Mouse (Mus musculus): ENCODE results near the gene Klhl40.

The Klhl40 gene

DNA sequence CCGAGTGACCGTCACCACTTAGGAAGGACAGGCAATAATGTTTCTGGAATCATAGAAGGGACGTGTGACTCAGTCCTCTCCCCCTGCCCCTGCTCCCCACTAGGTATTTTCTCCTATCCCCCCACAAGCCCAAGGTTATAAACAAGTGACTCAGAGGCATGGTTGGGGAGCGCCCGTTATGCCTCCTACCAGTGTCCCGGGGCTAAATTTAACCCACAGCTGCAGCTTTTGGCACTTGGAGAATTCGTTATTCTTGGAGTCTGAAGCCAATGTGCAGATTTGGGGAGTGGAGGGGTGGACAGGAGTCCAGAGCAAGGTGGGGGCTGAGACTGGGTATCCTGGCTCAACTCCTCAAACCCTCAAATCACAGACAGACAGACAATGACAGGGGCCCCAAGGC, 896 bp upstream of the Klhl40 start:
- in situ Hi-C loops (cut with MboI, MseI), result loop anchor here in 1 of 2 experiments (25.0 kb wide), 1 partner anchor 836 kb away; no protein-coding TSS in a partner anchor

DNA sequence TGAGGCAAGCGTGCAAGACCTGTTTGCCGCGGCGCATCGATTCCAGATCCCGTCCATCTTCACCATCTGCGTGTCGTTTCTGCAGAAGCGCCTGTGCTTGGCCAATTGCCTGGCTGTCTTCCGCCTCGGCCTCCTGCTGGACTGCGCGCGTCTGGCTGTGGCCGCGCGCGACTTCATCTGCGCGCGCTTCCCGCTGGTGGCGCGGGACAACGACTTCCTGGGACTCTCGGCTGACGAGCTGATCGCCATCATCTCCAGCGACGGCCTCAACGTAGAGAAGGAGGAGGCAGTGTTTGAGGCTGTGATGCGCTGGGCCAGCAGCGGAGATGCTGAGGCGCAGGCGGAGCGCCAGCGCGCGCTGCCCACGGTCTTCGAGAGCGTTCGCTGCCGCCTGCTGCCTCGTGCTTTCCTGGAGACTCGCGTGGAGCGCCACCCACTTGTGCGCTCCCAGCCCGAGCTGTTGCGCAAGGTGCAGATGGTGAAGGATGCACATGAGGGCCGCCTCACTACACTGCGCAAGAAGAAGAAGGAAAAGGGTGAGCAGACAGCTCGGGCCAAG, 738 bp downstream of the Klhl40 start:
- in situ Hi-C loops (cut with MboI, MseI), result loop anchor here in 1 of 2 experiments (25.0 kb wide), 1 partner anchor 834 kb away; no protein-coding TSS in a partner anchor

DNA sequence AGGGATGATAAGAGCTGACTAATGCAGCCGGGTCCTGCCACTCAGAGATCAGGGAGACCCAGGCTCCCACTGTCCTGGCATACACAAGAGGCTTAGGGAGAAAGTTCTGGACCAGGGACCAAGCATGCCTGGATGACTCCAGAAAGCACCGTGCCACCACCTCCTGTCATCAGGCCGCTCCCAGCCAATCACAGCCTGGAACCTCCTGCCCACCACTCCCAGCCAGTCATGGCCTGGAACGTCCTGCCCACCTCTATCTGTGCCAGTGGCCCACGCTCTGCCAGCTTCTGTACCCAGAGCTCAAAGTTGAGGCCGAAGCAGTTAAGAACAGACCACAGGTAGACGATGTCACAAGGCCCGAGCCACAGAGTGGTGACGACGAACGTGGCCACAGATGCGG, 7.4 kb downstream of the Klhl40 start:
- in situ Hi-C loops (cut with MboI, MseI), result loop anchor here in 1 of 2 experiments (5.0 to 25.0 kb wide), 2 partner anchors 38 to 828 kb away; no protein-coding TSS in a partner anchor

DNA sequence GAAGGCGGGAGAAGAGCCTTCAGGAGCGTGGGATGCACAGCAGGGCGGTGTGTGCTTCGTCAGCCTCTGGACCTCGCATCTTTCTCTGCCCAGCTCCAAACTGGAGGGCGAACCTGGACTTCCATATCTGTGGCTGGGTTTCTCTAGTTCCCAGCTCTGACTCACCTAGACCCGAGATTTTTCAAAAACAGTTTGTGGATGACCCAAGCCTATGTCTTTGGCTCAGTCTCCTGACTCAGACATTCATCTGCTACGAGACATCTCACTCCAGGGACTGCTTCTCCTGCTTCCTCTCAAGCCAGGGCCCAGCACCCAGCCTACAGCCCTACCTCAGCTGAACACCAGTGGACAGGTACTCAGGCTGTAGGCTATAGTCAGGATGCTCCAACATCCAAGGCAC, 7.9 kb downstream of the Klhl40 start:
- in situ Hi-C loops (cut with MboI, MseI), result loop anchor here in 1 of 2 experiments (25.0 kb wide), 1 partner anchor 827 kb away; no protein-coding TSS in a partner anchor

DNA sequence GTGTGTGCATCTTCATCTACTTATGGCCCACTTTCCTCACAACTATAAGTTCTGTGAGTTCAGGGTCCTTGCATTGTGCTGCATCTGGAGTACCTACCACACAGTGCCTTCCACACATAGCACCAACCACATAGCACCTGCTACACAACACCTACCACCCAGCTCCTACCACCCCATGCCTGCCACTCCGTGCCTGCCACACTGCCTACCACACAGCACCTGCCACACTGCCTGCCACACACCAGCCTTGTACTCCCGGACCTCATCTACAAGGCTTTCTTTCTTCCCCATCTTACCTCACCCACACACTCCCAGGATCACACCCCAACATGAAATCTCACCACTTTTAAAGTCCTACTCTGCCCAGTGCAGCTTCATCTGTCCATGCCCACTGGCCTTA, 9.0 kb downstream of the Klhl40 start:
- in situ Hi-C loops (cut with MboI, MseI), result loop anchor here in 1 of 2 experiments (25.0 kb wide), 1 partner anchor 826 kb away; no protein-coding TSS in a partner anchor

DNA sequence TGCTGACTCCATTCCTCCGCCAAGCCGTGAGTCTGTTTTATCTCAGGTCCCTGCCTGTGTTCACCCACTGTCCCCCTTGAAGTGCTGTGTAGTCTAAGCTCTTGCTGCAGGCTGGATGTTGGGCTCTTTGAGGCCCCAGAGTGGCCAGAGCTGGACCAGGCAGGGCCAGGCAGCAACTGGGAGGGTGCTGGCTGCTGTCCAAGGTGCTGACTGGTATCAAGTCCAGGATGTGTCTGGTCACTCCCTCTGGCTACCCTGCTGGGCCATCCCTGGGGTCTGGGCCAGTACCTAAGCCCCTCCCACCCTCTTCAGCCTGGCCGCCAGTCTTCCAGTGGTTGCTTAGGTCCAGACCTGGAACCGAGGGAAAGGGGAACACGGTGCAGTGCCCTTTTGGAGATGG, 13.8 kb downstream of the Klhl40 start:
- in situ Hi-C loops (cut with MboI, MseI), result loop anchor here in 1 of 2 experiments (25.0 kb wide), 1 partner anchor 821 kb away; no protein-coding TSS in a partner anchor

DNA sequence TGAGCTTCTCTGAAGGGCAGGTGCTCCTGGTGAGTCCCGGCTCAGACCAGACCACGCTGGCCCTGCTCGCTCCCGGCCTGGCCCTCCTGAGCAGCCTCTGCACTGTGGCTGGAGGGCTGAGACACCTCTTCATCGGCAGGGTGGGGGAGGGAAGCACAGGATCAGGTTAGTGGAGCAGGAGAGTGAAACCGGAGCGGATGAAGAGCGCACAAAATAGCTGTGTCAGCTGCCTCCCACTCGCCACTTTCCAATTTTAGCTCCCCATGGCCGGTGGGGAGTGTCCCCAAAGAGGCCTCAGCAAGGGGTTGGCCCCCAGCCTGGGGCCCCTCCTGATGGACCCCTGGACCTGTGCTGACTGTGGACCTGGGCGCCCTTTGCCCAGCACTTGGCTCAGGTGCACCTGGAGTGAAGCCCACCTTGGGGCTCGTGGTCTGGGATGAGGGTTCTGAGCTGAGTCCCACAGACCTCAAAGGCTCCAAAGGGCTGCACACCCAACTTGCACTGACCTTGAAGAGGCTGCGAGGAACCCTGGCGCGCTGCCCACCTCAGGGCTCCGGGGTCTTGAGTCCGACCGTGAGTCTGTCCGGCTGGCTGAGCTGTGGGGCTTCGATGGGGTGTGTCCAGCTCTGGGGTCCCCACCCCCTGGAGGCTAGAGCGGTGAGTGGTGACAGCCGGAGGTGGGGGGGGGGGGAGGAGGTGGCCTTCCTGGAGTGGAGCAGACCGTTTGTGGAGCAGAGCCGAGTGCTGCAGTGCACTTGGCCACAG, 14.5 kb downstream of the Klhl40 start, which contains the start of gene Hhatl:
Gene Hhatl (minus strand): TSS at position 751 of the 765 bp plus-strand sequence.
- in situ Hi-C loops (cut with MboI, MseI), result loop anchor here in 1 of 2 experiments (25.0 kb wide), 1 partner anchor 820 kb away; no protein-coding TSS in a partner anchor

DNA sequence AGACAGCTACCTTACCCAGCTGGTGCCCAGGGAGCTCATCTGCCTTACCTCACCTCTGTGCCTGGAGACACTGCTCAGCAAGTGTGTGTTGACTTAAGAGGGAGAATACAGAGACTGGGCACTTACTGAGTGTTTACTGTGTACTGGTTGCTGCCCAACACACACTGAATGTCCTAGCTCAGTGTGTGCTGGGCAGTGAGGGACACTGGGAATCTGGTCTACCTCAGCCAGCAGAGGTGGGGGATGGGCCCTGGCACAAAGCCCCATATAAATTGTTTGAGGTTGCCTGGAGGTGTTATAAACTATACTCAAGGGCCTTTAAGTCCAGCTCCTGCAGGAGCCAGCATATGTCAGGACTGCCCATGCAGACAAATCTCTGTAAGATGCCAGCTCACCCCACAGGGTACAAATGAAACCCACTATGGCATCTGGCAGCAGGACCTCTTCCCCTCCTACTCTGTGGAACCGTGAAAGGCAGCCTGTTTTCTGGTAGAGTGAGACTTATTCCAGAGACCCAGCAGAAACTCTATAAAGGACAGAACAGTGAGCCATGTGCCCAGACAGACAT, 17.6 kb downstream of the Klhl40 start:
- in situ Hi-C loops (cut with MboI, MseI), result loop anchor here in 1 of 2 experiments (25.0 kb wide), 1 partner anchor 817 kb away; no protein-coding TSS in a partner anchor

DNA sequence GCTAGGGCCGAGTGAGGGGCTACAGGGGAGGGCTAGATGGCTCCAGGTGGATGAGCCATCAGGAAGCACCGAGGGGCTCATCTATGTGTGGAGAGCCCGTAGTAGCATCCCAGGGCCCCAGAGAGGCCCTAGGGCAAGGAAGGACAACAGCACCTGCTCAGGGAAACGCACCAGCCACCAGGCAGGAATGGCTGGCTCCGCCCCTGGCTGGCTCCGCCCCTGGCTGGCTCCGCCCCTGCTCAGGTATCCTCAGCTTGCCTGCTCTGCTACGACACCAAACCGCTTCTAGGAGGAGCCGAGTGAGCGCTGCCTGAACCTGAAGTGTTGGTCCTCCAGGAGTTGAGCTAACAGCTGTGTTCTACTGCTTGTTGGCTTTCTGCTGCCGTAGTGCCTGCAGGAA, 20.3 kb downstream of the Klhl40 start:
- in situ Hi-C loops (cut with MboI, MseI), result loop anchor here in 1 of 2 experiments (25.0 kb wide), 1 partner anchor 815 kb away; no protein-coding TSS in a partner anchor

DNA sequence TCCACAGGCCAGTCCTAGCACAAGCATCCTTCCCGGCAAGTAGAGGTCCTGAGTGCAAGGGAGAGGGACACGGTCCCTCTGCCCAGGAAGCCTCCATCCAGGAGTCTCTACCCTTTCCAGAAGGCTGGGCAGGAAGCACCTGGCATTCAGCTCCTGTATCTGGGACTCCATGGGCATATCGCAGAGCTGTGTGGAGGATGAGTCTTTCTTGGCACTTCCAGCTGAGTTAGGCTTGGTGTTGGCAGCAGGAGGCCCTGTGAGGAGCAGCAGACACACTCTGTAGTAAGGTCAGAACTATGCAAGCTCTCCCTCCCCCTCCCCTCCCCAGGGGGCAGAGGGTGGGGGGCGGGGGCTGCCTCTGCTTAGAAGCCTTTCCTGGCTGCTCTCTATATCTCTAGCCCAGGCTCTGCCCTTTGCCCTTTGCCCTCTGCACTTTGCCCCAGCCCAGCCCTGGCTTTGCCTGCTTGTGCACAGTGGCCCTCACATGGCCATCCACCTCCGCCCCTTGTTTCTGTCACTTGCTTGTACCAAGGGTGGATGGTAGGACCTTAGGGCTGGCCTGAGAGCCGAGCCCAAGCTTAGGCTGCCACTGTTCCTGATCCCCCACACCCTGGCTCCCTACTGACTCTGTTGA, 21.6 kb downstream of the Klhl40 start:
- in situ Hi-C loops (cut with MboI, MseI), result loop anchor here in 1 of 2 experiments (25.0 kb wide), 1 partner anchor 813 kb away; no protein-coding TSS in a partner anchor

DNA sequence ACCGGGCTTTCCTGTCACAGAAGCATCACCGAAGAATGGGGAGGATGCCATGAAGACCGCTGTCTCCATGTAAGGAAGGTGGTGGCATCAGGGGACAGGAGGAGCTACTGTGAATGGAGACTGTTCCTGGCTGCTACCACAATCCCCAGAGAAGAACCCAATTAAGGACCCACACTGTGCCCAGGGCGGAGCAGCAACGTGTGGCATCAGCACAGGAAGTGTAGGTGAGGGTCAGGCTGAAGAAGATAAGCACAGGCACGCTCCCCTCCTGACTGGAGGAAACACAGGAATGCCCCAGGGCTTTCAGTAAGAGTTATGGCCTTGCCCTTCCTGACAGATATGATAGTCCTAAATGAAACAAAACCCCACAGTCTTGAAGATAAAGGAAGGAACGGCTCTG, 25.3 kb downstream of the Klhl40 start:
- in situ Hi-C loops (cut with MboI, MseI), result no loop called here

DNA sequence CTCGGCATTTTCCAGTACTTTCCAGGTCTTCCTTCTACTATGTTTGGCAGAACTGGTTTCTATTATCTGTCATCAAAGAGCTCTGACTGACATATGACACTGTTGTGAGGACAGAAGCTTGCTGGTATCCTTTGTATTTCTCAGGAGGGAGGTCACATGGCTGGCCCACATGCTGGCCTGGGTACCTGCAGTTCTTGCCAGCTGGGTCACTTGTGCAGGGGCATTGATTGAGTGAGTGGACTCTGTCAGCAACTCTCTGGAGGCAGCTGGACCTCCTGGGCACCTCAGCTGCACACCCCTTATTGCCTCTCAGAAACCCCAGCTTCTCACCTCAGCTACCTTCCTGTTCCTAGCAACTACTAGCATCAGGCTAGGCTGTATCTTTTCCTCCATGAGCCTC, 30.1 kb downstream of the Klhl40 start:
- in situ Hi-C loops (cut with MboI, MseI), result no loop called here

DNA sequence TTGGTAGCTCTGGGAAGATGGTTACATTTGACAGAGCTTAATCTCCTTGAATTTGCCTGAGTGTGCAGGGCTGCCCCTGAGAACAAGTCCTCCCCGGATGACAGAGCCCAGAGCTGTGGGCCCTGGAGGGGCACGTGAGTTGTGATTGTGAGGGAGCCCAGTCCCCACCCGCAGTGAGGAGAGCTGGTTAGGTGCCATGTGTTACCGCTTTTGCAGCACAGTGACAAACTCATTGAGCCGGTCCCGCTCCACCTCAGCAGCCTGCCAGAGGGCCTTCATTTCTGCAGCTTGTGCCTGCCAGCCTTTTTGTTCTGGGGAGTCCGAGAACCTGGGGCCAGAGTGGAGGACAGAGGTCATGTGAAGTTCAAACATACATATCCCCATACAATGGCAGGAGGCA, 30.5 kb downstream of the Klhl40 start:
- in situ Hi-C loops (cut with MboI, MseI), result no loop called here

DNA sequence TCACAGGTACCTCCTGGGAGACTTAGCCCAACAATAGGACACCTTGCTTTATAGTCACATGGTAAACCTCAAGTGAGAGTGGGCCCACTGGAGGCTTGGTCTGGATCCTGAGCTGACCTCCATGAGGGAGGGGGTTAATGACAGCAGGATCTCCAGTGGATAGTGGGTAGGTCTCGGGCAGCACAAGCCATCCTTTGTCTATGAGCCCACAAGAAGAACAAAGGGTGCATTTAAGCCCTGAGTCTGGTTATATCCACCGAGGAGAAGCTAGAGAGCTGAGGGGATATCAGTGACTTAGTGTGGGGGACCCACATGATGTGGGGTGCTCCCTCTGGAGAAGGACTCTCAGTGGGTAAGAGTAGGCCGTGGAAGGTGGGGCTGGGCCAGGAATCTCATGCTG, 31.1 kb downstream of the Klhl40 start:
- in situ Hi-C loops (cut with MboI, MseI), result no loop called here

DNA sequence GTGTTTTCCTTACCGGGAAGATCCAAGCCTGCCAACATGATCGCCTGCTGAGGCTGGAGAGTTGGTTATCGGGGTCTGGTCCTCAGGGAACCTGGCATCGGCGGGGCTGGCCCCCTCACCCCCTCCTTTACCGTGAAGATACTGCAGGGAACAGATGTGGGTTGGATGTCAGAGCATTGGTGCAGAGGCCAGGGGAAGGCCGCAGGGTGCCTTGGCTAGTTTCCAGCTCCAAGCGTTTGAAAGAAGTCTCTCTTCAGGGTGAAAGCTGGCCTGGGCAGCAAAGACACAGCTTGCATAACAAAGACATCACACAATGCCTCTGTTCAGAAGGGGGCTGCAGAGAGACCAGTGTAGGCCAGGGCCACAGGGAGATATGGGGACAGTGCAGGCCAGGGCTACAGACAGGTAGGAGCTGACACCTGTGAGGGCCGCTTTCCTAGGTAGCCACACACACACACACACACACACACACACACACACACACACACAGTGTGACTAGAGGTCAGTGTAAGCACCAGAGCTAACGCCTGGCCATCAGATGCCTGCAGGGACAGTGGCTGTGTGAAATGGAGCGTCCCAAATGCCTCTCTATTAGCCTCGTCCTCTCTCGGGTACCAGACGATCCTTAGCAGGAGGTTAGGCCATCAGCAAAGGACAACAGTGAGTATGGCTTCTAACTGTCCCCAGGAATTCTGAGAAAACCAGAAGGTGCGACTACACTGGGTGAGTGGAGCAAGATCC, 32.8 kb downstream of the Klhl40 start:
- in situ Hi-C loops (cut with MboI, MseI), result no loop called here

DNA sequence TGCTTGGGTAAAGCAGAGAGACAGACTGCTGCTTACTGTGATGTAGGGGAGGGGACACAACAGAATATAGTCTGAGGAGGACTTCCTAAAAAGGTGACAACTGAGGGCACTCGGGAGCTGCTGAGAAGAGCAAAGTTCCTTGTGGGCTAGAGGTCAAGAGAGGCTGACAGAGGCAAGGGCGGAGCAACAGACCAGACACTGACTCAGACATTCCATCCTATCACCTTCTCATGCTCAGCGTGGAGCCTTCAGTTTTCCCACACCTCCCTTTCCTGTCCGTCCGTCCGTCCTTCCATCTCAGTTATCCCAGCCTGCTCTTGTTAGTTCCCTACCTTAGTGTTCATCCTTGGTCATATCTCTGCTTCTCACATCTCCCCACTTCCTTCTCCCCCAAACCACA, 37.8 kb downstream of the Klhl40 start:
- in situ Hi-C loops (cut with MboI, MseI), result no loop called here

DNA sequence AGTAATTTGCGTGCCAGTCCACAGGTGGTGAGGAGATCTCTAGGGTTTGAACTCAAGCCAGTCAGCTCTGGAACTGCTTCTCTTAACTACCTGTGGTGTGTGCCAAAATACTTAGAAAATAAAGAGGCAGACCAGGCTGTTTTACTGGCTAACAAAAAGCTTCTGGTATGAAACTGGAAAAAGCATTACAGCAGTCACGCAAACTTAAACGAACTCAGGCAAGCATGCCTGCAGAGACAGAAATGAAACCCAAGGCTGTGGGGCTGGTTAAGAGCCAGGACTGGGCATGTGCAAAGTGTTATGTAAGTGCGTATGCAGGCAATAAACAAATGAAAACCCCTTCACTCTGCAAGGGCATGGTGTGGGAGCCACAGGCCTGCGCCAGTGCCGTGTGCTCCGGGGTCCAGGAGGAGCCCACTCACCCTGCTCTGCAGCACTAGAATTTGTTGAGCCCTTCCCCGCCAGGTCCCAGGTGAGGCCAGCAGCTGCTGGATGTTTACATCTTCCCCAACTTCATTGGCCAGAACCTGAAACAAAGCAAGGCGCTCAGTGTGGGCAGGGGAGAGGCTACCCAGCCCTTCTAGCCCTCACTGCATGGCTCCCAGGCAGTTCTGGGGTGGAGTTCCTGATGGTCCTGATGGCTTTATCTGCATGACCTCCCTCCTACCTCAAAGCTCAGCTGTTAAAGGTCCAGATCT, 41.8 kb downstream of the Klhl40 start:
- in situ Hi-C loops (cut with MboI, MseI), result no loop called here

DNA sequence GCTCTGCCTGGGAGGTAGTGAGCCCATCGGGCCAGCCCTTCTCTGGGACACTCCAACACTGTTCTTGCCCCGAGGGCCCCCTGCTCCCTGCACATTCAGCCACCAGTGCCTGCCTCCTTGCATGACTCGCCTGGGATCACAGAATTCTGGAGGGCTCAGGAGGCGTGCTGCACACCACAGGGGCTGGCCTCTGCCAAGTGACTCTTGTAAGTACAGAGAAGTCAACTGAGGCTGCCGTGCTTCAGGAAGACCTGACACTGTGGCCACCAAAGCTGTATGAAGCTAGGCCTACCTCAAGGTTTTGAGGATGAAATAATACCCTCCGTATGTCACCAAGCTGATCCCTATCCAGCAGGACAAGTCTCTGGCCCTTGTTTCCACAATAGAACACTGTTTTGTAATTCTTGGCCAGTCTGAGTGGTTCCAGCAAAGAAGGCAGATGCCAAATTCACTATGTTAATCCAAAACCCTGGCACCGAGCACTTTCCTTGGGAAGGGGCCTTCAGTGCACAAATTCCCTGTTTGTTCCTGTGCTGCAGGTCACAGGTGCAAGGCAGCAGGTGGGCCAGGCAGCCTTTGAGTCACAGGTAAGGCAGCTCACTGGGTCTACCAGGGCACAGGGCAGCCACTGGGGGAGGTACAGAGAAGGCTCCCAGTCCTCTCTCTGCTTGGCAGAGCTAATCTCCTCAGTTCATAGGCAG, 42.5 kb downstream of the Klhl40 start:
- in situ Hi-C loops (cut with MboI, MseI), result loop anchor here in 1 of 2 experiments (5.0 kb wide), 1 partner anchor 38 kb away; no protein-coding TSS in a partner anchor

DNA sequence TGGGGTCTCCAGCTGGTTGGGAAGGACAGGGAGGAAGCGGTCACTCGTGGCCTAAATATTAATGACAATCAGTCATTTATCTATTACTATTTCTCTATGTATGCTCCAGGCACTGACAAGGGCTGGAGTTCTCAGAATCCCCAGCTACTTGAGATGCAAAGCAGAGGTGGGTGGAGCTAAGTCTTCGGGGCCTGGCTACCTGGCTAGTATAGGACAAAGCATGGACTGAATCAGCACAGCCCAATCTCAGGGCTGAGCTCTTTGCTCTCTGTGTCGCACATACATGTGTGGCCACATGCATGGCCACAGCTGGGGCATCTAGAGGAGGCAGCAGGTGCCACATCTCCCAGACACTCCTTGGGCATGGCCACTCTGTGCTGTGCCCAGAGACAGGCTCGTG, 43.4 kb downstream of the Klhl40 start:
- in situ Hi-C loops (cut with MboI, MseI), result loop anchor here in 1 of 2 experiments (5.0 kb wide), 1 partner anchor 38 kb away; no protein-coding TSS in a partner anchor
